Mouse (Mus musculus): ENCODE measurements around the gene 6430628N08Rik.

GRCm38 (mm10) chr4:115927637-115928036 lies 37.2 kb downstream of the 6430628N08Rik start:
- no peak for TF ChIP-seq MYC (IDR thresholded peaks at IDR 0.05; ENCODE audit: low read depth, low read length)
- TF ChIP-seq CTCF (conservative IDR thresholded peaks at IDR 0.05 in 1 of 2, IDR thresholded peaks at IDR 0.05 in 1 of 2; ENCODE audit: low read depth in 2 of 2, low read length in 2 of 2), result no peak
- TF ChIP-seq CHD2 (IDR thresholded peaks at IDR 0.05; ENCODE audit: low read length), result no peak
- TF ChIP-seq ZNF384 (IDR thresholded peaks at IDR 0.05; ENCODE audit: low read depth, low read length), result no peak
- TF ChIP-seq ZKSCAN1 (IDR thresholded peaks at IDR 0.05; ENCODE audit: borderline replicate concordance, low read depth, low read length), result no peak
- TF ChIP-seq MEF2A (IDR thresholded peaks at IDR 0.05; ENCODE audit: borderline replicate concordance, low read depth, low read length), result no peak
- no peak for TF ChIP-seq POLR2A (IDR thresholded peaks at IDR 0.05; ENCODE audit: low read depth, low read length)

Measured in CH12.LX (cell line).